Mouse (Mus musculus): Measurements from ENCODE around the gene Syn2. TPM values are rescaled to one million over a fixed set of nuclear protein-coding genes. Genes with fewer than 3 reads are reported as not detected.

Syn2 gene
- polyA plus RNA-seq, 1 experiment from 2014 or later: 0.23 TPM

- H3K27me3 ChIP-seq: peaks cover 39% of the 10 kb centered on the region
- CTCF ChIA-PET: interaction anchor here (0.8 to 1.5 kb wide), 2 partner anchors 10 to 90 kb away, joined by 3 to 4 read pairs; no protein-coding TSS in a partner anchor
- no peak for ATAC-seq
- POLR2A ChIA-PET: interaction anchor here (0.6 kb wide), 1 partner anchor 63 kb away, joined by 3 read pairs; no protein-coding TSS in a partner anchor
- TF ChIP-seq CTCF (IDR thresholded peaks at IDR 0.05): no peak
- peak; percentile 12 for DNase-seq (ENCODE audit: low read depth, low spot score)
- in situ Hi-C loops (cut with MboI; ENCODE audit: low pct_unique_long_range_greater_than_20kb): loop anchor here (5.0 kb wide), 2 partner anchors 88 to 358 kb away; no protein-coding TSS in a partner anchor
Observed at GRCm38 (mm10) chr6:115178826-115179225, 44.1 kb downstream of the Syn2 start.

GRCm38 (mm10) chr6:115181094-115181493, 46.4 kb downstream of the Syn2 start:
- TF ChIP-seq CTCF (IDR thresholded peaks at IDR 0.05): no peak
- in situ Hi-C loops (cut with MboI; ENCODE audit: low pct_unique_long_range_greater_than_20kb): no loop called here
- ChIA-PET CTCF (interaction anchor here (1.1 kb wide), 1 partner anchor 33 kb away, joined by 3 read pairs; no protein-coding TSS in a partner anchor), POLR2A (no interaction called here)
- peaks cover 50% of the 10 kb centered on the region for H3K27me3 ChIP-seq
- DNase-seq (ENCODE audit: low read depth, low spot score) (no peak), ATAC-seq (no peak)

DNA sequence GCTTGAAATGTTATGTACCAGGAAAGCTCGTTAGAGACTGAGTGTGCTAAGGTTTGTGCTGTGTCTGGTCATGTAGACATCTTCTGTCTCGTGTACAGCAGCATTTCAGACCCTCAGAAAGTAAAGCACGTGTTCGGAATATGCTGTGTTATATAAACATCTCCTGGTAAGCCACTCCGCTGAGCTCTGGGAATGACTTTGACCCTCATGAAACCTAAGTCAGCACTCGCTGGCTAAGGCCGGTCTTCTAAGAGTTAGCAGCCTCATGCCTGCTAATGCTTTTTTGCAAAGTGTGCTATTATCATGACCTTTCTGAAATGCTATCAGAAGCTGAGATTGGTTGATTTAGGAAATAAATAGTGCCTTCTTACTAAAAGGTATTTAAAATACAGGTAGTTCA, 56.4 kb downstream of the Syn2 start:
- in situ Hi-C loops (cut with MboI; ENCODE audit: low pct_unique_long_range_greater_than_20kb): no loop called here
- H3K27me3 ChIP-seq: peaks cover 79% of the 10 kb centered on the region
- ATAC-seq (no peak), DNase-seq (ENCODE audit: low read depth, low spot score) (no peak)
- POLR2A ChIA-PET: no interaction called here
- TF ChIP-seq CTCF (IDR thresholded peaks at IDR 0.05): no peak
- CTCF ChIA-PET: no interaction called here

GRCm38 (mm10) chr6:115200753-115201152, 66.1 kb downstream of the Syn2 start:
- in situ Hi-C loops (cut with MboI; ENCODE audit: low pct_unique_long_range_greater_than_20kb): loop anchor here (25.0 kb wide), 1 partner anchor 537 kb away; no protein-coding TSS in a partner anchor
- no peak for DNase-seq (ENCODE audit: low read depth, low spot score)
- no peak for ATAC-seq
- ChIA-PET POLR2A (no interaction called here), CTCF (no interaction called here)
- no peak for TF ChIP-seq CTCF (IDR thresholded peaks at IDR 0.05)
- H3K27me3 ChIP-seq: peaks cover 63% of the 10 kb centered on the region

GRCm38 (mm10) chr6:115203029-115203428, 68.3 kb downstream of the Syn2 start:
- H3K27me3 ChIP-seq: peaks cover 48% of the 10 kb centered on the region
- ChIA-PET CTCF (no interaction called here), POLR2A (no interaction called here)
- DNase-seq (ENCODE audit: low read depth, low spot score): no peak
- peak; percentile 28 for TF ChIP-seq CTCF (IDR thresholded peaks at IDR 0.05)
- ATAC-seq: no peak
- in situ Hi-C loops (cut with MboI; ENCODE audit: low pct_unique_long_range_greater_than_20kb): loop anchor here (25.0 kb wide), 1 partner anchor 534 kb away; no protein-coding TSS in a partner anchor

- peaks cover 56% of the 10 kb centered on the region for H3K27me3 ChIP-seq
- ATAC-seq (no peak), DNase-seq (ENCODE audit: low read depth, low spot score) (no peak)
- POLR2A ChIA-PET: no interaction called here
- no peak for TF ChIP-seq CTCF (IDR thresholded peaks at IDR 0.05)
- CTCF ChIA-PET: no interaction called here
- in situ Hi-C loops (cut with MboI; ENCODE audit: low pct_unique_long_range_greater_than_20kb): loop anchor here (25.0 kb wide), 1 partner anchor 527 kb away; no protein-coding TSS in a partner anchor
Observed at GRCm38 (mm10) chr6:115210187-115210586, 75.5 kb downstream of the Syn2 start.

- in situ Hi-C loops (cut with MboI; ENCODE audit: low pct_unique_long_range_greater_than_20kb): loop anchor here (25.0 kb wide), 1 partner anchor 526 kb away; no protein-coding TSS in a partner anchor
- no peak for ATAC-seq
- ChIA-PET POLR2A (no interaction called here), CTCF (no interaction called here)
- H3K27me3 ChIP-seq: peaks cover 59% of the 10 kb centered on the region
- DNase-seq (ENCODE audit: low read depth, low spot score): no peak
- no peak for TF ChIP-seq CTCF (IDR thresholded peaks at IDR 0.05)
Observed at GRCm38 (mm10) chr6:115210820-115211219, 76.1 kb downstream of the Syn2 start.

DNA sequence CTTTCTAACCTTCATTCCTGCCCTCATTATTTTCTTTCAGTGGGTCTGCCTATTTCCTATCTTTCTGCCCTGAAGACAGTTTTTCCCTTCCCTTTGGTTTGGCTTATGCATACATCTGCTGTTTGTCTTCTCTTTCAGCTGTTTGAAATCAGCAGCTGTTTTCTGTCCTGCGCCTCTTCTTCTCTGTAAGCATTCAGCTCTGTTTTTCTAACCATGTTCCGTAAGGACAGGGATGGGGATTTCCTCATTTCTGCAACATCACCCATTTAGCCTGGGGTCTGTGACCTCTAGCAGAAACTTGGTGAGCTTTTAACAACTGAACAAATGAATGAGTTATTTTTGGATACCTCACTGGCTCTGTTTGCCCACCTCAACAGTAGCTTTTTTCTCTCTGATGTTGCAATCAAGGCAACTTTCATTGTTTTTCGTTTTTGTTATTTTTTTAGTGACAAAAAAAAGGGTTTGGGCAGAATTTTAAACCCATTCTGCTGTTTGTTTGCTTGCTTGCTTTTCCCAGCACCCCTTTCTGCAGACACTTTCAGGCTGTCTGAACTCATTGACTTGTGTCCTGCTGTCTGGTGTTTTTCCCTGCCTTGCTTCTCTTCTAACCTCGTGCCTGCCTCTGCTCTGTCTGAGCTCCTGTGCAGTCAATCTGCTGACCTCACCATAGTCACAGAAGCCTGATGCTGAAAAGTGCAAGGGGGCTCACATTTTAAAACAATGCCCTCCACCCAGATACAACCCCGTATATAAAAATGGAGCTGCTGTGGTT, 77.6 kb downstream of the Syn2 start:
- ATAC-seq: no peak
- H3K27me3 ChIP-seq: peaks cover 74% of the 10 kb centered on the region
- in situ Hi-C loops (cut with MboI; ENCODE audit: low pct_unique_long_range_greater_than_20kb): loop anchor here (25.0 kb wide), 1 partner anchor 525 kb away; no protein-coding TSS in a partner anchor
- no peak for DNase-seq (ENCODE audit: low read depth, low spot score)
- TF ChIP-seq CTCF (IDR thresholded peaks at IDR 0.05): no peak
- POLR2A ChIA-PET: no interaction called here
- CTCF ChIA-PET: interaction anchor here (0.8 to 1.0 kb wide), 2 partner anchors 16 to 56 kb away, joined by 3 read pairs; no protein-coding TSS in a partner anchor

DNA sequence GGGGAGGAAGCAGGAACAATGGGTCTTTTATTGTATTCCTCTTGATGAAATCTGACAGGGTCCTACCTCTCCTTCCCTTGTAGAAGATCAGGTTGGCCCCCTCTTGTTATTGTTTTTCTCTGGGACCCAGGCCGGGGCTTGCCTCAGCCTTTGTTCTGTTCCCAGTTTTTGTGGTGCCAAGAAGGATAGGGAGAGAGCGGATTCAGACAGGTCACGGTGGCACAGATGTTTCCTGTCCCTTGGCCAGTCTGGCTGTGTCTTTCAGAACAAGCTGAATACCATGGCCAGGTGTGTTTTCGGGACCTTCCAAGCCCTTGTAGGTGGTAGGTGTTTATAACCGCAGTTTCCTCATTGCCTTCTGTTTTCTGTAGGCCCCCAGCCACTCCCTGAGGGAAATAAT, 78.4 kb downstream of the Syn2 start:
- no peak for ATAC-seq
- CTCF ChIA-PET: interaction anchor here (0.8 kb wide), 1 partner anchor 15 kb away, joined by 3 read pairs; no protein-coding TSS in a partner anchor
- no peak for DNase-seq (ENCODE audit: low read depth, low spot score)
- TF ChIP-seq CTCF (IDR thresholded peaks at IDR 0.05): no peak
- H3K27me3 ChIP-seq: peaks cover 79% of the 10 kb centered on the region
- in situ Hi-C loops (cut with MboI; ENCODE audit: low pct_unique_long_range_greater_than_20kb): loop anchor here (25.0 kb wide), 1 partner anchor 524 kb away; no protein-coding TSS in a partner anchor
- POLR2A ChIA-PET: no interaction called here

DNA sequence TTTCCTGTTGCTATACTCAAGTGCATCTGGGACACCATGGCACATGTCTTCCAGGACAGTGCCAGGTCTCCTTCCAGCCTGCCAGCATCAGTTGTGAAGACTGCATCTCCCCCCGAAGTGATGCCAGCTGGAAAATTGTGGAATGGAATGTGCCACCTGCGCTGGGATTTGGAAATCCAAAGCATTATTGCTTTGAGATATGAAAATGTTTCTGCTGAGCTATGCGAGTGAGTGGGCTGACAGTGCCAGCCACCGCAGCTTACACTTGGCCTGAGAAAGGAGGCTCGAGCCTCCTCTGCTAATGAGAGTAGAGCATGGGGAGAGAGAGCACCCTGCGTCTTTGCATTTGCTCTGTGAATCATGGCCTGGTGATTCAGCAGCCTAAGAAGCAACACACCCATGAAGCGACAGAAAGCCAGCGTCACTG, 86.5 kb downstream of the Syn2 start:
- H3K27me3 ChIP-seq: peaks cover 53% of the 10 kb centered on the region
- ATAC-seq (no peak), DNase-seq (ENCODE audit: low read depth, low spot score) (no peak)
- in situ Hi-C loops (cut with MboI; ENCODE audit: low pct_unique_long_range_greater_than_20kb): loop anchor here (25.0 kb wide), 1 partner anchor 516 kb away; no protein-coding TSS in a partner anchor
- CTCF ChIA-PET: no interaction called here
- POLR2A ChIA-PET: no interaction called here
- no peak for TF ChIP-seq CTCF (IDR thresholded peaks at IDR 0.05)

- DNase-seq (ENCODE audit: low read depth, low spot score) (no peak), ATAC-seq (no peak)
- no peak for TF ChIP-seq CTCF (IDR thresholded peaks at IDR 0.05)
- in situ Hi-C loops (cut with MboI; ENCODE audit: low pct_unique_long_range_greater_than_20kb): loop anchor here (5.0 kb wide), 1 partner anchor 312 kb away; no protein-coding TSS in a partner anchor
- peaks cover 10% of the 10 kb centered on the region for H3K27me3 ChIP-seq
- POLR2A ChIA-PET: no interaction called here
- CTCF ChIA-PET: interaction anchor here (1.1 to 1.9 kb wide), 2 partner anchors 42 to 43 kb away, joined by 3 to 5 read pairs; no protein-coding TSS in a partner anchor
Observed at GRCm38 (mm10) chr6:115225519-115225918, 90.8 kb downstream of the Syn2 start.

All from Patski (cell line).